Mouse (Mus musculus): ENCODE measurements around the gene Plod3. TPM values are rescaled to one million over a fixed set of nuclear protein-coding genes. Genes with fewer than 3 reads are reported as not detected.
A peak's percentile ranks its signal among the peaks of the same experiment; 100 is the strongest.

Plod3 gene
- polyA plus RNA-seq, 1 experiment from 2014 or later: 37.9 TPM

- ATAC-seq: peak; percentile 37
- Histone ChIP-seq H3K4me1 (ENCODE audit: control insufficient read depth, insufficient read depth, low read length) (peaks cover 24% of the 10 kb centered on the region), H3K9ac (ENCODE audit: low read depth, low read length) (peak overlapping the region; percentile 76), H3K27ac (ENCODE audit: low read length) (peak overlapping the region; percentile 48), H3K9me3 (replicated peaks; ENCODE audit: control insufficient read depth, low read length, poor library complexity, severe bottlenecking) (no peaks in the 10 kb centered on the region), H3K36me3 (ENCODE audit: control insufficient read depth, insufficient read depth, low read length) (peaks cover 9% of the 10 kb centered on the region; the same call in 1 of the 2 replicates), H3K4me2 (ENCODE audit: low read length) (peak overlapping the region; percentile 99), H3K27me3 (ENCODE audit: control insufficient read depth, insufficient read depth, low read depth, low read length) (peaks cover 10% of the 10 kb centered on the region; the same call in 1 of the 2 replicates), H3K4me3 (ENCODE audit: low read depth, low read length) (peak overlapping the region; percentile 59)
- 1% methylated on average over 46 of the region's 49 CpGs for WGBS
Observed at GRCm38 (mm10) chr5:137032641-137033074, 45.8 kb downstream of the Plod3 start.

GRCm38 (mm10) chr5:137036211-137036610 is 49.4 kb downstream of the Plod3 start:
- Histone ChIP-seq H3K4me2 (ENCODE audit: low read length) (no peak overlapping the region), H3K4me1 (ENCODE audit: control insufficient read depth, insufficient read depth, low read length) (peaks cover 8% of the 10 kb centered on the region; the same call in 1 of the 2 replicates), H3K4me3 (ENCODE audit: low read depth, low read length) (no peak overlapping the region), H3K27ac (ENCODE audit: low read length) (no peak overlapping the region), H3K9ac (ENCODE audit: low read depth, low read length) (no peak overlapping the region), H3K36me3 (ENCODE audit: control insufficient read depth, insufficient read depth, low read length) (peaks cover 14% of the 10 kb centered on the region; the same call in 1 of the 2 replicates), H3K9me3 (replicated peaks; ENCODE audit: control insufficient read depth, low read length, poor library complexity, severe bottlenecking) (no peaks in the 10 kb centered on the region), H3K27me3 (ENCODE audit: control insufficient read depth, insufficient read depth, low read depth, low read length) (no peaks in the 10 kb centered on the region)
- no peak for ATAC-seq
- 87% methylated on average over 13 of the region's 13 CpGs for WGBS

DNA sequence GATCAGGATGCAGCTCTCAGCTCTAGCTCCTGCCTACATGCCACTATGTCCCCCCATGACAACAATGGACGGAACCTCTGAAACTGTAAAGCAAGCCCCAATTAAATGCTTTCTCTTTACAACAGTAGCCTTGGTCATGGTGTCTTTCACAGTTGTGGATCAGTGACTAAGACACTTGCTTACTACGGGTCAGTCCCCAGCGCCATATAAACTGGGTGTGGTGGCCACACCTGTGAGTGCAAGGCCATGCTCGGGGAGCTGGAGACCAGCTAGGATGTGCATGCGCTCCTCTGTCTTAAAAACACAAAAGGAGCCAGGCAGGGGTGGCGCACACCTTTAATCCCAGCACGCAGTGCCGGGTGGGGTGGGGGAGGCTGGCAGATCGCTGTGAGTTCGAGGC is 52.6 kb downstream of the Plod3 start:
- WGBS: 96% methylated on average over 10 of the region's 10 CpGs
- H3K36me3 ChIP-seq (ENCODE audit: control insufficient read depth, insufficient read depth, low read length): peaks cover 22% of the 10 kb centered on the region
- no peaks in the 10 kb centered on the region for H3K4me1 ChIP-seq (ENCODE audit: control insufficient read depth, insufficient read depth, low read length)

GRCm38 (mm10) chr5:137041442-137041841 is 54.6 kb downstream of the Plod3 start:
- WGBS: 88% methylated on average over 10 of the region's 10 CpGs
- H3K4me3 ChIP-seq (ENCODE audit: low read depth, low read length): no peak overlapping the region
- H3K27ac ChIP-seq (ENCODE audit: low read length): no peak overlapping the region
- H3K9ac ChIP-seq (ENCODE audit: low read depth, low read length): no peak overlapping the region
- peaks cover 18% of the 10 kb centered on the region for H3K36me3 ChIP-seq (ENCODE audit: control insufficient read depth, insufficient read depth, low read length)
- peaks cover 10% of the 10 kb centered on the region for H3K4me1 ChIP-seq (ENCODE audit: control insufficient read depth, insufficient read depth, low read length)
- no peaks in the 10 kb centered on the region for H3K9me3 ChIP-seq (replicated peaks; ENCODE audit: control insufficient read depth, low read length, poor library complexity, severe bottlenecking)
- H3K27me3 ChIP-seq (ENCODE audit: control insufficient read depth, insufficient read depth, low read depth, low read length): no peaks in the 10 kb centered on the region
- H3K4me2 ChIP-seq (ENCODE audit: low read length): no peak overlapping the region
- ATAC-seq: no peak

More for the DNA sequence above, 52.6 kb downstream of the Plod3 start:
- Histone ChIP-seq H3K4me3 (ENCODE audit: low read depth, low read length) (no peak overlapping the region), H3K4me2 (ENCODE audit: low read length) (no peak overlapping the region), H3K27ac (ENCODE audit: low read length) (no peak overlapping the region), H3K9ac (ENCODE audit: low read depth, low read length) (no peak overlapping the region), H3K9me3 (replicated peaks; ENCODE audit: control insufficient read depth, low read length, poor library complexity, severe bottlenecking) (no peaks in the 10 kb centered on the region), H3K27me3 (ENCODE audit: control insufficient read depth, insufficient read depth, low read depth, low read length) (no peaks in the 10 kb centered on the region)
- no peak for ATAC-seq

DNA sequence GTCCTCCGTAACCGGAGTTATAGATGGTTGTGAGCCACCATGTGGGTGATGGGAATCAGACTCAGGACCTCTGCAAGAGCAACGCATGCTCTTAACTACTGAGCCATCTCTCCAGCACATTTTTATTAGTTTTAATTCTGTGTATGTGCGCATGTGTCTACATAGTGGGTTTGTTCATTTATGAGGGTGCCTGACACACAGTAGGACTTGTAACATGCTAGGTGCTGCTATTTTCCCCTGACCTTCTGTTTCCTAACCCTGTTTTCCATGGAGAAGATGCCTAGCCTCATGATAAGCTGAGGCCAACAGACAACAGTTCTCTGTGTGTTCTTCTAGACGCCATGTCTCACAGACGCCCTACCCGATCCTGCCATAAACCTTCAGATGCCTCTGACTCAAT is 57.2 kb downstream of the Plod3 start:
- H3K9ac ChIP-seq (ENCODE audit: low read depth, low read length): no peak overlapping the region
- H3K27me3 ChIP-seq (ENCODE audit: control insufficient read depth, insufficient read depth, low read depth, low read length): no peaks in the 10 kb centered on the region
- no peak overlapping the region for H3K4me3 ChIP-seq (ENCODE audit: low read depth, low read length)
- no peak overlapping the region for H3K27ac ChIP-seq (ENCODE audit: low read length)
- 97% methylated on average over 7 of the region's 7 CpGs for WGBS
- no peaks in the 10 kb centered on the region for H3K9me3 ChIP-seq (replicated peaks; ENCODE audit: control insufficient read depth, low read length, poor library complexity, severe bottlenecking)
- H3K4me2 ChIP-seq (ENCODE audit: low read length): no peak overlapping the region
- no peak for ATAC-seq
- peaks cover 10% of the 10 kb centered on the region for H3K36me3 ChIP-seq (ENCODE audit: control insufficient read depth, insufficient read depth, low read length)
- H3K4me1 ChIP-seq (ENCODE audit: control insufficient read depth, insufficient read depth, low read length): peaks cover 15% of the 10 kb centered on the region

- ATAC-seq: peak; percentile 92
- Histone ChIP-seq H3K9ac (ENCODE audit: low read depth, low read length) (peak within 1 kb of the TSS; percentile 93), H3K4me3 (ENCODE audit: low read depth, low read length) (peak within 1 kb of the TSS; percentile 59), H3K36me3 (ENCODE audit: control insufficient read depth, insufficient read depth, low read length) (peaks cover 8% of the 10 kb centered on the region), H3K4me2 (ENCODE audit: low read length) (peak within 1 kb of the TSS; percentile 82), H3K27ac (ENCODE audit: low read length) (peak within 1 kb of the TSS; percentile 88), H3K4me1 (ENCODE audit: control insufficient read depth, insufficient read depth, low read length) (peaks cover 15% of the 10 kb centered on the region), H3K9me3 (replicated peaks; ENCODE audit: control insufficient read depth, low read length, poor library complexity, severe bottlenecking) (no peaks in the 10 kb centered on the region), H3K27me3 (ENCODE audit: control insufficient read depth, insufficient read depth, low read depth, low read length) (no peaks in the 10 kb centered on the region)
- under 1% methylated on average over 48 of the region's 48 CpGs for WGBS
Observed at GRCm38 (mm10) chr5:137045402-137046323, 58.8 kb downstream of the Plod3 start, which contains the start of gene Ap1s1. Ap1s1 (minus strand) TSS chr5:137046135.

MicroRNAs within 50 kb of the gene (microRNA counts, 519-probe panel; counts per million panel counts)
- 692 counts per million, percentile 20 among the panel's probes with 10 or more counts for microRNA mmu-miR-702

Small RNA genes within 50 kb of the gene (microRNA-seq; reads per million reads assigned to microRNA genes)
- gene Mir702: 92.4 reads per million, percentile 53 among the genes with 10 or more reads in this experiment

Other genes with a start within 250 kb of the Plod3 start
- gene Col26a1, start 103.8 kb upstream of the Plod3 start, polyA plus RNA-seq (2015; fragmentation: Nextera tagmentation; extraction: Ambion mirVana): 22.1 and 24.4 TPM in 2 replicates
- 133 and 134 TPM in 2 replicates for gene Ift22, start 78.9 kb upstream of the Plod3 start, polyA plus RNA-seq (2015; fragmentation: Nextera tagmentation; extraction: Ambion mirVana)
- 346 and 355 TPM in 2 replicates for gene Fis1, start 33.7 kb upstream of the Plod3 start, polyA plus RNA-seq (2015; fragmentation: Nextera tagmentation; extraction: Ambion mirVana)
- 0.15 and 0.30 TPM in 2 replicates for gene Cldn15, start 20.4 kb upstream of the Plod3 start, polyA plus RNA-seq (2015; fragmentation: Nextera tagmentation; extraction: Ambion mirVana)
- 136 and 144 TPM in 2 replicates for gene Znhit1, start 1.0 kb downstream of the Plod3 start, polyA plus RNA-seq (2015; fragmentation: Nextera tagmentation; extraction: Ambion mirVana)
- gene Vgf, start 39.4 kb downstream of the Plod3 start, polyA plus RNA-seq (2015; fragmentation: Nextera tagmentation; extraction: Ambion mirVana): 12.6 and 15.6 TPM in 2 replicates
- gene Ap1s1, start 59.1 kb downstream of the Plod3 start, polyA plus RNA-seq (2015; fragmentation: Nextera tagmentation; extraction: Ambion mirVana): 296 and 303 TPM in 2 replicates
- gene Serpine1, start 85.2 kb downstream of the Plod3 start, polyA plus RNA-seq (2015; fragmentation: Nextera tagmentation; extraction: Ambion mirVana): 0.25 and 0.41 TPM in 2 replicates
- 1.8 and 2.5 TPM in 2 replicates for gene Trim56, start 129.2 kb downstream of the Plod3 start, polyA plus RNA-seq (2015; fragmentation: Nextera tagmentation; extraction: Ambion mirVana)
- gene Muc3, start 162.3 kb downstream of the Plod3 start, polyA plus RNA-seq (2015; fragmentation: Nextera tagmentation; extraction: Ambion mirVana): not detected in 2 replicates
- gene Muc3a, start 225.4 kb downstream of the Plod3 start, polyA plus RNA-seq (2015; fragmentation: Nextera tagmentation; extraction: Ambion mirVana): 0.44 and 0.50 TPM in 2 replicates